Mouse (Mus musculus) heart, embryonic 10.5 days (tissue): ENCODE results near the gene U2af2. TPM values are rescaled to one million over a fixed set of nuclear protein-coding genes. Genes with fewer than 3 reads are reported as not detected.

Experiments used
- DNase-seq: peaks from one replicate; pipeline ENCODE4 v3.0.0-alpha.2; 2017; ENCODE audit warnings: low spot score
- H3K27ac ChIP-seq: fragments of 300-500 bp; sonication (generic); 2 replicates; pipeline ENCODE4 v1.5.1; 2016; ENCODE audit warnings: mild to moderate bottlenecking
- H3K27me3 ChIP-seq: fragments of 300-500 bp; sonication (generic); 2 replicates; pipeline ENCODE4 v1.6.1; 2016; ENCODE audit warnings: mild to moderate bottlenecking; ENCODE audit not compliant: poor library complexity, insufficient read depth, severe bottlenecking
- H3K36me3 ChIP-seq: fragments of 300-500 bp; sonication (generic); 2 replicates; pipeline ENCODE4 v1.6.1; 2016; ENCODE audit warnings: mild to moderate bottlenecking, moderate library complexity
- H3K4me1 ChIP-seq: fragments of 300-500 bp; sonication (generic); 2 replicates; pipeline ENCODE4 v1.6.1; 2016; ENCODE audit warnings: mild to moderate bottlenecking
- H3K4me3 ChIP-seq: fragments of 300-500 bp; sonication (generic); 2 replicates; pipeline ENCODE4 v1.5.1; 2016; ENCODE audit warnings: mild to moderate bottlenecking, moderate library complexity
- H3K9me3 ChIP-seq: fragments of 300-500 bp; sonication (generic); 2 replicates; pipeline ENCODE4 v1.6.1; 2016; ENCODE audit warnings: mild to moderate bottlenecking, moderate library complexity
- WGBS: fragments of 180-500 bp; shearing (Covaris S2); methylation state at CpG from one replicate; pipeline ENCODE4 v1.1.7; 2016; 5-methylcytosine and 5-hydroxymethylcytosine counted together
- polyA plus RNA-seq: library from polyadenylated mRNA; unstranded; fragments of >200 nt; fragmentation: Nextera tagmentation; extraction: Ambion mirVana; gene quantifications from 2 replicates; pipeline ENCODE4 v1.2.1, GENCODE M21; 2016

U2af2 gene
- polyA plus RNA-seq, 1 experiment from 2014 or later, result 121 TPM

- no peak overlapping the region for H3K4me3 ChIP-seq
- no peak overlapping the region for H3K27ac ChIP-seq
- 82% methylated on average over 1 of the region's 1 CpGs for WGBS
- no peaks in the 10 kb centered on the region for H3K27me3 ChIP-seq
- H3K4me1 ChIP-seq, result peaks cover 22% of the 10 kb centered on the region
- peaks cover 62% of the 10 kb centered on the region for H3K36me3 ChIP-seq
- H3K9me3 ChIP-seq, result no peaks in the 10 kb centered on the region
- no peak for DNase-seq
These were observed 23.6 kb downstream of the U2af2 start for GRCm38 (mm10) chr7:5085512-5085911.

GRCm38 (mm10) chr7:5086921-5087440 is 25.0 kb downstream of the U2af2 start:
- peaks cover 73% of the 10 kb centered on the region for H3K36me3 ChIP-seq
- DNase-seq, result no peak
- no peaks in the 10 kb centered on the region for H3K9me3 ChIP-seq

GRCm38 (mm10) chr7:5087886-5088285 is 25.9 kb downstream of the U2af2 start:
- Histone ChIP-seq H3K36me3 (peaks cover 79% of the 10 kb centered on the region), H3K4me1 (peaks cover 5% of the 10 kb centered on the region; the same call in 1 of the 2 replicates), H3K27ac (no peak overlapping the region), H3K27me3 (no peaks in the 10 kb centered on the region), H3K9me3 (no peaks in the 10 kb centered on the region), H3K4me3 (no peak overlapping the region)
- 91% methylated on average over 4 of the region's 4 CpGs for WGBS
- no peak for DNase-seq

More at GRCm38 (mm10) chr7:5086921-5087440, 25.0 kb downstream of the U2af2 start:
- no peak overlapping the region for H3K27ac ChIP-seq
- H3K27me3 ChIP-seq, result no peaks in the 10 kb centered on the region
- H3K4me1 ChIP-seq, result peaks cover 9% of the 10 kb centered on the region
- H3K4me3 ChIP-seq, result no peak overlapping the region
- WGBS, result 85% methylated on average over 5 of the region's 5 CpGs

- Histone ChIP-seq H3K9me3 (no peaks in the 10 kb centered on the region), H3K4me1 (peaks cover 5% of the 10 kb centered on the region; the same call in 1 of the 2 replicates), H3K4me3 (no peak overlapping the region), H3K36me3 (peaks cover 80% of the 10 kb centered on the region), H3K27me3 (no peaks in the 10 kb centered on the region), H3K27ac (no peak overlapping the region)
- WGBS, result 94% methylated on average over 15 of the region's 15 CpGs
- DNase-seq, result no peak
These were observed 27.9 kb downstream of the U2af2 start for GRCm38 (mm10) chr7:5089853-5090252.

GRCm38 (mm10) chr7:5091008-5091728 is 29.2 kb downstream of the U2af2 start:
- WGBS, result 90% methylated on average over 15 of the region's 15 CpGs
- H3K36me3 ChIP-seq, result peaks cover 81% of the 10 kb centered on the region

GRCm38 (mm10) chr7:5092381-5092780 is 30.4 kb downstream of the U2af2 start:
- H3K27ac ChIP-seq, result no peak overlapping the region
- H3K4me1 ChIP-seq, result no peaks in the 10 kb centered on the region
- DNase-seq, result no peak
- peaks cover 86% of the 10 kb centered on the region for H3K36me3 ChIP-seq
- H3K4me3 ChIP-seq, result no peak overlapping the region
- no peaks in the 10 kb centered on the region for H3K27me3 ChIP-seq
- 94% methylated on average over 6 of the region's 6 CpGs for WGBS
- no peaks in the 10 kb centered on the region for H3K9me3 ChIP-seq

More at GRCm38 (mm10) chr7:5091008-5091728, 29.2 kb downstream of the U2af2 start:
- no peak for DNase-seq
- Histone ChIP-seq H3K27ac (no peak overlapping the region), H3K9me3 (no peaks in the 10 kb centered on the region), H3K4me3 (no peak overlapping the region), H3K4me1 (no peaks in the 10 kb centered on the region), H3K27me3 (no peaks in the 10 kb centered on the region)

- peaks cover 92% of the 10 kb centered on the region for H3K36me3 ChIP-seq
- 79% methylated on average over 21 of the region's 21 CpGs for WGBS
- no peak for DNase-seq
- no peak overlapping the region for H3K27ac ChIP-seq
- H3K4me1 ChIP-seq, result no peaks in the 10 kb centered on the region
- no peaks in the 10 kb centered on the region for H3K9me3 ChIP-seq
- no peak overlapping the region for H3K4me3 ChIP-seq
- H3K27me3 ChIP-seq, result no peaks in the 10 kb centered on the region
These were observed 31.0 kb downstream of the U2af2 start for GRCm38 (mm10) chr7:5092831-5093510.

- Histone ChIP-seq H3K9me3 (no peaks in the 10 kb centered on the region), H3K4me3 (no peak overlapping the region), H3K27ac (no peak overlapping the region), H3K4me1 (no peaks in the 10 kb centered on the region), H3K27me3 (no peaks in the 10 kb centered on the region), H3K36me3 (peaks cover 55% of the 10 kb centered on the region)
- DNase-seq, result no peak
- 84% methylated on average over 5 of the region's 5 CpGs for WGBS
These were observed 36.8 kb downstream of the U2af2 start for GRCm38 (mm10) chr7:5098769-5099168.

GRCm38 (mm10) chr7:5099796-5100195 is 37.9 kb downstream of the U2af2 start:
- peaks cover 45% of the 10 kb centered on the region for H3K36me3 ChIP-seq
- WGBS, result 89% methylated on average over 3 of the region's 3 CpGs
- H3K27me3 ChIP-seq, result no peaks in the 10 kb centered on the region
- H3K4me3 ChIP-seq, result no peak overlapping the region
- H3K4me1 ChIP-seq, result no peaks in the 10 kb centered on the region
- H3K27ac ChIP-seq, result no peak overlapping the region
- no peak for DNase-seq
- no peaks in the 10 kb centered on the region for H3K9me3 ChIP-seq

GRCm38 (mm10) chr7:5101066-5101663 is 39.2 kb downstream of the U2af2 start:
- 84% methylated on average over 10 of the region's 10 CpGs for WGBS
- Histone ChIP-seq H3K27me3 (no peaks in the 10 kb centered on the region), H3K4me1 (no peaks in the 10 kb centered on the region), H3K36me3 (peaks cover 31% of the 10 kb centered on the region), H3K27ac (no peak overlapping the region), H3K4me3 (no peak overlapping the region), H3K9me3 (no peaks in the 10 kb centered on the region)
- DNase-seq, result no peak

GRCm38 (mm10) chr7:5102564-5102963 is 40.6 kb downstream of the U2af2 start:
- Histone ChIP-seq H3K4me3 (no peak overlapping the region), H3K36me3 (peaks cover 17% of the 10 kb centered on the region), H3K27ac (no peak overlapping the region), H3K9me3 (no peaks in the 10 kb centered on the region), H3K4me1 (no peaks in the 10 kb centered on the region), H3K27me3 (no peaks in the 10 kb centered on the region)
- no peak for DNase-seq
- 79% methylated on average over 2 of the region's 2 CpGs for WGBS

GRCm38 (mm10) chr7:5108272-5108671 is 46.3 kb downstream of the U2af2 start:
- Histone ChIP-seq H3K27ac (no peak overlapping the region), H3K4me3 (no peak overlapping the region), H3K9me3 (no peaks in the 10 kb centered on the region), H3K4me1 (no peaks in the 10 kb centered on the region), H3K27me3 (no peaks in the 10 kb centered on the region), H3K36me3 (no peaks in the 10 kb centered on the region)
- DNase-seq, result no peak
- WGBS, result 61% methylated on average over 4 of the region's 4 CpGs

- Histone ChIP-seq H3K9me3 (no peaks in the 10 kb centered on the region), H3K27ac (no peak overlapping the region), H3K4me1 (no peaks in the 10 kb centered on the region), H3K36me3 (no peaks in the 10 kb centered on the region), H3K4me3 (no peak overlapping the region), H3K27me3 (no peaks in the 10 kb centered on the region)
- 82% methylated on average over 8 of the region's 8 CpGs for WGBS
- no peak for DNase-seq
These were observed 47.4 kb downstream of the U2af2 start for GRCm38 (mm10) chr7:5109301-5109700.
